Mouse (Mus musculus): Measurements from ENCODE around the gene Trpv1.

DNA sequence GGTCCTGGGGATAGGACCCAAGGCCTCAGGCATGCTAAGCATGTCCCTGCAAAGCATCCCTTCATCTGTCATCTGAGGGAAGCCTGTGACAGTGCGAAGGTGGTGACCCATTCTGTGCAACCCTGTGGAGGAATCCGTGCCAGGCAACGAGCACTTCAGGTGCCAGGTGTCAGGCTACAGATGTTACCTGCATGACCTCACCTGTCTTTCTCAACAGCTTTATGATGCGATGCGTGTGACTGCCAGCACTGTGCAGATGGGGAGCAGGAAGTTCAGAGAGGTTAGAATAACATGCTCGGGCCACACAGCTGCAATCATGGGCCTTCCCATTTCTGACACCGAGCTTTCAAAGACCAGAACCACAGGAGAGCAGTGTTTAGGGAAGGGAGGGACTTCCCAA, 28.9 kb upstream of the Trpv1 start:
- TF ChIP-seq CTCF (IDR thresholded peaks at IDR 0.05 in 2 of 3, conservative IDR thresholded peaks at IDR 0.05 in 1 of 3; ENCODE audit: control insufficient read depth in 1 of 3, insufficient read depth in 1 of 3, low read depth in 2 of 3, low read length in 3 of 3, poor library complexity in 1 of 3, severe bottlenecking in 1 of 3) (no peak), MAX (IDR thresholded peaks at IDR 0.05; ENCODE audit: low read length) (no peak), HCFC1 (IDR thresholded peaks at IDR 0.05; ENCODE audit: low read depth, low read length) (no peak), TCF12 (IDR thresholded peaks at IDR 0.05; ENCODE audit: low read depth, low read length) (no peak), RAD21 (IDR thresholded peaks at IDR 0.05; ENCODE audit: low read depth, low read length) (no peak), GATA1 (IDR thresholded peaks at IDR 0.05; ENCODE audit: low read depth, low read length) (no peak), POLR2A (IDR thresholded peaks at IDR 0.05; ENCODE audit: control insufficient read depth in 1 of 2, insufficient read depth in 1 of 2, low read depth in 1 of 2, low read length in 2 of 2, poor library complexity in 1 of 2) (no peak), POLR2AphosphoS2 (IDR thresholded peaks at IDR 0.05; ENCODE audit: low read length) (no peak), TAL1 (IDR thresholded peaks at IDR 0.05; ENCODE audit: low read length) (no peak), MXI1 (IDR thresholded peaks at IDR 0.05; ENCODE audit: low read depth, low read length) (no peak), POLR2AphosphoS5 (IDR thresholded peaks at IDR 0.05; ENCODE audit: borderline replicate concordance, low read depth, low read length) (no peak), KAT2A (conservative IDR thresholded peaks at IDR 0.05; ENCODE audit: low read depth, low read length) (no peak), E2F4 (IDR thresholded peaks at IDR 0.05; ENCODE audit: borderline replicate concordance, low read depth, low read length) (no peak)

Measured in MEL (cell line).